Mouse (Mus musculus) cortical plate, adult 2 months (tissue): ENCODE data around the gene Trp53tg5. TPM values are rescaled to one million over a fixed set of nuclear protein-coding genes. Genes with fewer than 3 reads are reported as not detected.

Source experiments
- H3K27ac ChIP-seq: fragments of 200-500 bp; 2 replicates; pipeline ENCODE4 v1.5.1; 2012; ENCODE audit warnings: low read length, control low read depth, inconsistent platforms; ENCODE audit not compliant: insufficient read depth
- H3K4me1 ChIP-seq: fragments of 200-500 bp; 2 replicates; pipeline ENCODE4 v1.6.1; 2011; ENCODE audit warnings: low read length; ENCODE audit not compliant: control insufficient read depth, insufficient read depth
- H3K4me3 ChIP-seq: fragments of 200-500 bp; 2 replicates; pipeline ENCODE4 v1.5.1; 2011; ENCODE audit warnings: mild to moderate bottlenecking, low read length, control low read depth; ENCODE audit not compliant: insufficient read depth
- CTCF ChIP-seq: fragments of 200-500 bp; IDR thresholded peaks from 2 replicates; pipeline ENCODE4 v1.5.1; 2011; ENCODE audit warnings: mild to moderate bottlenecking, control low read depth, low read length; ENCODE audit not compliant: insufficient read depth; ENCODE audit errors: extremely low read depth
- POLR2A ChIP-seq: fragments of 200-500 bp; IDR thresholded peaks from 2 replicates; pipeline ENCODE4 v1.6.1; 2011; ENCODE audit warnings: mild to moderate bottlenecking, low read length, control low read depth; ENCODE audit not compliant: insufficient read depth; ENCODE audit errors: extremely low read depth
- polyA plus RNA-seq: library from polyadenylated mRNA; depleted of rRNA; stranded (reverse); fragments of >200 nt; gene quantifications from 2 replicates; pipeline ENCODE4 v1.2.3, GENCODE M21; 2012; rRNA removed

Trp53tg5 gene
- not detected in 2 replicates for polyA plus RNA-seq

DNA sequence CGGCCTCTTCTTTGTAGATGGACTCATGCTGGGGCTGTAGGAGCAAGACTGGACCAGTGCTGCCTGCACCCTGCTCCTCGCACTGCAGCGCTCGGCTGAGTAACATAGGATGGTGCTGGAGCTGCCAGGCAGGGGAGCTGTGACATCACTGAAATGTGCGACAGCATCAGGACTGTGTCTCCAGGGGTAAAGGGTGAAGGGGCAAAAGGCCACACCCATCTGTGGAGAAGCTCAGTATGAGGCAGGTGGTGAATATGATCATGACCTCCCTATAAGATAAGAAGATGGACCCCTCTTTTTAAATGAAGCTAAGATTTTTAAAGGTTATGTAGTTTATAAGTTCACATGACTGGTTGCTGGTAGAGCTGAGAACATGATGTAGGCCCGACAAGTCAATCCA lies at the start of gene Trp53tg5:
Gene Trp53tg5, minus strand, starts transcription at position 101 of the 400 bp plus-strand sequence.
- Histone ChIP-seq H3K27ac (no peak within 1 kb of the TSS), H3K4me3 (no peak within 1 kb of the TSS), H3K4me1 (no peaks in the 10 kb centered on the region)
- TF ChIP-seq CTCF (no peak), POLR2A (no peak)

DNA sequence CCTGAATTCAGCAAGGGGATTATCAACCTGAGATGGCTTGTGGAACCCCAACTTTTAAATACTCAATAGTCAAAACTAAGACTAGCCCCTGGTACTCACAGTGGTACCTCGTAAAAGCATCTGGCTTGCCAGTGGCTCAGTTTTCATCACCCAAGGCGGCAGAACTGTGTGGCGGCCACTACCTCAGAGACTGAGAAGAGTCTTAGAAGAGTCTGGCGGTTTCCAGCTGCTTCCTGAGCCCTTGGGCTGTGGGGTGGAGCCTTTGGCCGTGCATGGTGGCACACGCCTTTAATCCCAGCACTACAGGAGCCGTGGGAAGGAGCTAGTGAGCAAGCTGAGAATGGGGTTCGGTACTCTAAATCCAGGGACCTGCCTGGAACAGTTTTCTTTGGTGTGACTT lies 48.8 kb upstream of the Trp53tg5 start:
- no peak overlapping the region for H3K4me3 ChIP-seq
- TF ChIP-seq POLR2A (no peak), CTCF (no peak)
- no peaks in the 10 kb centered on the region for H3K4me1 ChIP-seq
- H3K27ac ChIP-seq: no peak overlapping the region

DNA sequence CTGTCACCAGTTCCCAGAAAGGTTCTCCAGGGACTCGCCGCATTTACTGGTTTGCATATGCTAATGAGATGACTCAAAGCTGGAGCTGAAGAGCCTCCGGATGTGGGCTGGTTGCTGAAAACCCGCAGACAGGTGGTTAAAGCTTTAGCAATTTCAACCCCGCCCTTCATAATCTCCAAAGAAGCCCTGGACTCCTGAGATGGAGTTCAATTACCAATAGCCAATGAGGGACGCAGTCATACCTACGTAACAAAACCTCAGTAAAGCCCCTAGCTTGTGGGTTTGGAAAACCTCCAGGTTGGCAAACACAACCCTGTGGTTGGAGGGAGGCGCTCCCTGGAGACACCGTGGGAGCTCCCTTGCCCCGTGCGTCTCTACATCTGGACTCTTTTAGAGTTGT lies 48.3 kb upstream of the Trp53tg5 start:
- Histone ChIP-seq H3K4me3 (no peak overlapping the region), H3K4me1 (no peaks in the 10 kb centered on the region), H3K27ac (no peak overlapping the region)
- TF ChIP-seq POLR2A (no peak), CTCF (no peak)

DNA sequence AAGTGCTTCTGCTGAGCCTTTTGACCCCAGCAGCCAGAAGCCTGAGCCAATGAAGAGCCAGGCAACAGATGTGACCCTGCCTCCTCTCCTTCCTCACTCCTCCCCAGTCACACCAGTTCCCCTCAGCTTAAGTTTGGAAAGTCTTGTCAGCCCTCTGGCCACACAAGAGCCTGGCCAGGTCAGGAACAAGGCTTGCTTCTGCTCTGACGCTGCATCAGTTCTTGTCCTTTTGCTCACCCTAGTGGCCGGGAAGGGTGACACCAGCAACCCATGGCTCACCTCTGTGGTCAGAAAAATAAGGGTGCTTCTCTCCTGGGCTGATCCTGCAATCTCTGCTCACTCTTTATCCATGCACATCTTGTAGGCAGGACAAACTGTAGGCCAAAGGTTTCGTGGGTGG lies 47.3 kb upstream of the Trp53tg5 start:
- Histone ChIP-seq H3K27ac (no peak overlapping the region), H3K4me3 (no peak overlapping the region), H3K4me1 (no peaks in the 10 kb centered on the region)
- no peak for TF ChIP-seq POLR2A
- peak; percentile 65 for TF ChIP-seq CTCF

DNA sequence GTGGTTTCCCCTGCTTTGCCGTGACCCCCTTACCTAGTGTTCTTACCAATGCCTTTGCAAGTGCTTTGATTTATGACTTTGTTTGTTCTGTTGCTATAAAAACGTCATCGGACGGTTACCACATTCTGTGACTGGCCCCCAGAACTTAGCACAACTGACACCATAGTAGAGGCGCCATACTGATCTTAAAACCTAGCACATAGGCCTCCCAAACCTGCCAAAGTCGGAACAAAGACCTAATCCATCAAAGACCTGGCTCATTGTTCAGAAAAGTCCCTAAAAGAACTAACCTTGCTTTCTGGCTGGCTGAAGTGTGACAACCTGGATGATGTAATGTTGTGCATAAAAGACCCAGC lies 45.6 kb upstream of the Trp53tg5 start:
- no peak for TF ChIP-seq POLR2A
- no peak for TF ChIP-seq CTCF
- Histone ChIP-seq H3K4me1 (no peaks in the 10 kb centered on the region), H3K27ac (no peak overlapping the region)

DNA sequence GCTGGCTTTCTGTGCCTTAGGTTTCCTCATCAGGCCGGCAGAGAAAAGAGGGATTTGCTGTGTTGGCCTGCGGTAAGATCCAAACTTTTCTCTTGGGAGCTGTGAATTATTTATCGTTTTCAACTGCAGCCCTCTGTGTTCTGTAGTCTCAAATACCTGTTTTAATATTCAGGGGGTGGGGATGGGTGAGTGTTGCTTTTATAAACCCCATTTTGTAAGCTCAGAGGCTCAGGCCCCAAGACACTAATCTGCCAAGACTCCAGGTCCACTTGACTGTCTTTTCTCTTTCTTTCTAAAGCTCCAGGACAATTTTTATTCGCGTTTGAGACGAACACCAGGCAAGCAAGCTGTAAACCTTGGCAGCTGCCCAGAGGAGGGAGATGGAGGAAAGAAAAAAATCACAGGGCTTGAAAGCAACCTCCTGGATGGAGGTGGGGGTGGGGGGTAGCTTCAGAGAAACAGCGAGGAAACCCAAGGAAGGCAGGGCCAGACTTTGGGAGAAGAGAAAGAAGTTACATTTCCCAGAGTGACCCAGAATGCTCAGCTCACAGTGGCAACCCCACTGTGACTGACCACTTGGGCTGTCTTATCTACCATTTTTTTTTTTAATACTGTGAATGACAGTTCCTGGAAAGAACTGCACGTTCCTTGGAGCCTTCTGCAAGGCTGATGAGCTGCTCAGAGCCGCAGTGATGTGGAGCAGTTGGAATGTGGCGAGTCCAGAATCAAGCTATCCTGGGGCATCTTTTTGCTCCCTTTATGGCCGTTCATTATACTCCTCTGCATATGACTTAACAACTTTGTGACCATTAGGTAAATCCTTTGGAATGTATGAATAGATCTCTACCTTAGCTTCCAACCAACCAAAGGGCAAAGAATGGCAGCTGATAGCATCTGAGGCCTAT lies 45.0 kb upstream of the Trp53tg5 start:
- Histone ChIP-seq H3K4me1 (no peaks in the 10 kb centered on the region), H3K4me3 (no peak overlapping the region), H3K27ac (no peak overlapping the region)
- TF ChIP-seq CTCF (no peak), POLR2A (no peak)

More for the DNA sequence above, 45.6 kb upstream of the Trp53tg5 start:
- H3K4me3 ChIP-seq: no peak overlapping the region

DNA sequence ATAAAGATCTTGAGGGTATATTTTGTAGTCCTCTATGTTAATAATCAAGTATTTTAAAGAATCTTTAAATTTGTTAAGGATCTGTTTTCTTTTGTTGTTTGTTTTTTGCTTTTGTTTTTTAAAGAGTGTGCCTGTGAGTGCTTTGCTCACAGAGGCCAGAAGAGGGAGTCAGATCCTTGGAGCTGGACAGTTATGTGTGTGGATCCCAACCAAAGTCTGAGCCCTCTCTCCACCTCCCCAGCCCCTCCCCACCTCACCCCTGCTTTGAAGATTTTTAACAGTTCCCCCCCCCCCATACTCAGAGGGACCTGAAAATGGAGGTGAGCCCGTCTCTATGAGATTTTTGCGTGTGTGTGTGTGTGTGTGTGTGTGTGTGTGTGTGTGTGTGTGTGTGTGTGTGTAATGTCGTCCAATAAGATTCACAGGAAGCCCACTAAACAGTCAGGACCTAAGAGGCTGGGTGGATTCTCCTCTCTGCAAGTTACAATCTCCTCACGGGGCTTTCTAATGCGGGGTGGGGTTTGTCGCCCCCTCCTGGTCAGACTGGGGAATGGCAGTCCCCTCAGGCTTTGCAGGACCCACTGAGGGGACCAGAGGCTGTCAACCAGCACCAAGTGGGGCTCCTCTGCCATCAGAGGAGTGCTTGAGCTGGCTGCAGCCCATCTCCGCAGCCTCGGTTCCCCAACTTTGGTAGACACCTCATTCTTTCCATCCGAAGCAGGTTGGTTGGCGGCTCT lies 44.1 kb upstream of the Trp53tg5 start:
- H3K4me1 ChIP-seq: no peaks in the 10 kb centered on the region
- H3K4me3 ChIP-seq: no peak overlapping the region
- TF ChIP-seq CTCF (peak; percentile 61), POLR2A (no peak)
- no peak overlapping the region for H3K27ac ChIP-seq

DNA sequence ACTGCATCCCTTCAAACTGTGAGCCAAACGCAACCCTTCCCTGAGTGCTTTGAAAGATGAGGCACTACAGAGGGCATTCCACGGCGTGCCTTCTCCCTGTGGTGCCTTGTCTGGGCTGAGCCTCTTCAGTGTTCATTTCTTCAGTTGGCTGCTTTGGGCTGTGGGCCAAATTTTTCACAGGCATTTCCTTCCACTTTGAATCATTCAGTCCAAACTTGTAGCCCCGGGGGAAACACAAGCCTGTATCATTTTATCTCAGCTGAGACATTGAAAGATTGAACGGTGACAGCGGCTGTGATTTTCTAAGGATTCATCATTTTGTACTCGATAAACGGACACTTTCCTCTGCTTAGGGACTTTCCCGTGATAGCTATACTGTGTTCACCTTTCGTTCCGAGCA lies 43.1 kb upstream of the Trp53tg5 start:
- H3K4me1 ChIP-seq: no peaks in the 10 kb centered on the region
- H3K27ac ChIP-seq: no peak overlapping the region
- H3K4me3 ChIP-seq: no peak overlapping the region
- no peak for TF ChIP-seq CTCF

DNA sequence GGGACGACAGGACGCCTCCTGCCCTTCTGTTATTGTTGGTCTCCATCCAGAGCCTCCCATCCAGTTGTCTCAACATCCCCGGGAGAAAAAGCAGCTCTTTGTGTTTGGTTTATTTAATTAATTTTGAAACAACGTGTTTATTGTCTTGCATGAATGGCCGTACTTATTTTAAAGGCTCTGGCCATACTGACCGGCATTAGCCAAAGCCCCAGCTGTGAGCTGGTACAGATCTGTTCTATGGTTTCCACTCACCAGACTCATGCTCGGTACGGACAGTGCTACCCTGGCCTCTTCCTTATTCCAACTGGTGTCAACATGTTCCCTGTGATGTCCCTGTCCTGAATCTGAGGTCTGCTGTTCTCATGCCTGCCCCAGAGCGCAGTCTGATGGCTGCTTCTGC lies 42.4 kb upstream of the Trp53tg5 start:
- no peaks in the 10 kb centered on the region for H3K4me1 ChIP-seq
- TF ChIP-seq CTCF (no peak), POLR2A (no peak)
- no peak overlapping the region for H3K27ac ChIP-seq
- no peak overlapping the region for H3K4me3 ChIP-seq

DNA sequence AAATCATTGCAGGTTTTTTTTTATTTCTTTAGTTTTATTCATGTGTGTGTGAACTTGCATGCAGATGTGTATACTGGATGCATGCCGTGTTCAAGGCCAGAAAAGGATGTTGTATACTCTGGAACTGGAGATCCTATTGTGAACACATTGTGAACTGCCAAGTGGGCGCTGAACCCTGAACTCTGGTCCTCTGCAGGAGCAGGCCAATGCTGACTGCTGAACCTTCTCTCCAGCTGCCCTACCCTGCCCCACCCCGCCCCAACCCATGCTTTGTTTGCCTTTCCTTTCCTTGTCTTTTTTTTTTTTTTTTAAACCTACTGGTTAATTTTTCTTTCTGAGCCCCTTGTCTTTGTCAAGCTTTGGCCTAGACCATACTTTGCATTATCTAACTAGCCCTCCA lies 41.4 kb upstream of the Trp53tg5 start:
- Histone ChIP-seq H3K27ac (no peak overlapping the region), H3K4me1 (no peaks in the 10 kb centered on the region), H3K4me3 (no peak overlapping the region)
- TF ChIP-seq CTCF (no peak), POLR2A (no peak)
